Mouse (Mus musculus): ENCODE data around the gene Mrpl52.

DNA sequence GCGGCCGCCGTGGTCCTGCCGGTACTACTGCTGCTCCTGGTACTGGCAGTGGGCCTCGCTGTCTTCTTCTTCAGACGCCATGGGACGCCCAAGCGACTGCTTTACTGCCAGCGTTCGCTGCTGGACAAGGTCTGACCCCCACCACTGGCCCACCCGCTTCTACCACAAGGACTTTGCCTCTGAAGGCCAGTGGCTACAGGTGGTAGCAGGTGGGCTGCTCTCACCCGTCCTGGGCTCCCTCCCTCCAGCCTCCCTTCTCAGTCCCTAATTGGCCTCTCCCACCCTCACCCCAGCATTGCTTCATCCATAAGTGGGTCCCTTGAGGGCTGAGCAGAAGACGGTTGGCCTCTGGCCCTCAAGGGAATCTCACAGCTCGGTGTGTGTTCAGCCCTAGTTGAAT is 13.8 kb downstream of the Mrpl52 start:
- TF ChIP-seq EP300 (IDR thresholded peaks at IDR 0.05; ENCODE audit: insufficient read depth, low read depth, low read length) (no peak), POLR2A (IDR thresholded peaks at IDR 0.05; ENCODE audit: insufficient read depth, low read depth, low read length) (no peak), CTCF (IDR thresholded peaks at IDR 0.05) (no peak)

Data from heart, adult 2 months (tissue).